Mouse (Mus musculus) stomach, postnatal 0 days (tissue): Measurements from ENCODE around the gene Tbcd. TPM values are rescaled to one million over a fixed set of nuclear protein-coding genes. Genes with fewer than 3 reads are reported as not detected.

Experiments used
- ATAC-seq: fragments of 200-750 bp; cut with Nextera tagmentation; 2 replicates; pipeline ENCODE4 v1.8.0; 2017; ENCODE audit not compliant: low FRiP score, low TSS enrichment
- DNase-seq: peaks from one replicate; pipeline ENCODE4 v3.0.0-alpha.2; 2016; ENCODE audit warnings: low spot score
- H3K27ac ChIP-seq: fragments of 300-500 bp; sonication (generic); replicated peaks from 2 replicates; pipeline ENCODE4 v1.5.1; 2014; ENCODE audit warnings: mild to moderate bottlenecking, control low read depth
- H3K27me3 ChIP-seq: fragments of 300-500 bp; sonication (generic); 2 replicates; pipeline ENCODE4 v1.6.1; 2014; ENCODE audit warnings: low read length; ENCODE audit not compliant: control insufficient read depth, insufficient read depth
- H3K36me3 ChIP-seq: fragments of 300-500 bp; sonication (generic); 2 replicates; pipeline ENCODE4 v1.6.1; 2014; ENCODE audit warnings: low read length, mixed read lengths; ENCODE audit not compliant: control insufficient read depth, insufficient read depth
- H3K4me1 ChIP-seq: fragments of 300-500 bp; sonication (generic); replicated peaks from 2 replicates; pipeline ENCODE4 v1.6.1; 2014; ENCODE audit warnings: antibody characterized with exemption; ENCODE audit not compliant: control insufficient read depth, insufficient read depth
- H3K4me2 ChIP-seq: fragments of 300-500 bp; sonication (generic); replicated peaks from 2 replicates; pipeline ENCODE4 v1.6.1; 2014; ENCODE audit warnings: low read depth, mild to moderate bottlenecking, control low read depth, moderate library complexity
- H3K4me3 ChIP-seq: fragments of 300-500 bp; sonication (generic); 2 replicates; pipeline ENCODE4 v1.5.1; 2014; ENCODE audit warnings: low read depth, low read length, control low read depth
- H3K9ac ChIP-seq: fragments of 300-500 bp; sonication (generic); 2 replicates; pipeline ENCODE4 v1.6.1; 2014; ENCODE audit warnings: mild to moderate bottlenecking, low read length, control low read depth, mixed read lengths
- H3K9me3 ChIP-seq: fragments of 300-500 bp; sonication (generic); 2 replicates; pipeline ENCODE4 v1.6.1; 2016; ENCODE audit warnings: low read length; ENCODE audit not compliant: control insufficient read depth
- CTCF ChIP-seq: IDR thresholded peaks from 2 replicates; pipeline ENCODE4 v1.5.1; 2016; ENCODE audit warnings: antibody characterized with exemption, low read depth, mild to moderate bottlenecking, moderate library complexity
- EP300 ChIP-seq: optimal IDR thresholded peaks from 2 replicates; pipeline ENCODE3; 2016; ENCODE audit warnings: antibody characterized with exemption
- WGBS: fragments of 180-500 bp; shearing (Covaris S2); extraction: QIAGEN DNeasy Blood & Tissue Kit; methylation state at CpG from one replicate; pipeline ENCODE4 v1.1.7; 2014; 5-methylcytosine and 5-hydroxymethylcytosine counted together
- polyA plus RNA-seq: library from polyadenylated mRNA; unstranded; fragments of >200 nt; fragmentation: Nextera tagmentation; extraction: Ambion mirVana; gene quantifications from 2 replicates; pipeline ENCODE4 v1.2.1, GENCODE M21; 2015

Gene Tbcd
- polyA plus RNA-seq: 36.8 and 41.3 TPM in 2 replicates

GRCm38 (mm10) chr11:121451753-121452635 is at the start of gene Tbcd:
Gene Tbcd (plus strand): TSS chr11:121451949.
- TF ChIP-seq CTCF (peak; percentile 37), EP300 (no peak)
- under 1% methylated on average over 57 of the region's 58 CpGs for WGBS
- DNase-seq (peak; percentile 94), ATAC-seq (peak; percentile 95)
- peak within 1 kb of the TSS; percentile 73 for H3K4me2 ChIP-seq
- H3K27ac ChIP-seq: peak within 1 kb of the TSS; percentile 45
- no peaks in the 10 kb centered on the region for H3K36me3 ChIP-seq
- H3K27me3 ChIP-seq: no peaks in the 10 kb centered on the region
- peak within 1 kb of the TSS; percentile 71 for H3K4me3 ChIP-seq
- H3K9me3 ChIP-seq: no peaks in the 10 kb centered on the region
- peak within 1 kb of the TSS; percentile 64 for H3K9ac ChIP-seq
- 0 out of 2 replicates have a peak, but pooled peaks cover 2% of the 10 kb centered on the region for H3K4me1 ChIP-seq

- Histone ChIP-seq H3K9me3 (no peaks in the 10 kb centered on the region), H3K36me3 (no peaks in the 10 kb centered on the region), H3K4me3 (no peak overlapping the region), H3K27ac (no peak overlapping the region), H3K4me1 (no peaks in the 10 kb centered on the region), H3K9ac (no peak overlapping the region), H3K27me3 (no peaks in the 10 kb centered on the region), H3K4me2 (no peak overlapping the region)
- DNase-seq: no peak
- WGBS: 50% methylated on average over 3 of the region's 3 CpGs
- TF ChIP-seq CTCF (no peak), EP300 (no peak)
- no peak for ATAC-seq
These were observed 44.2 kb upstream of the Tbcd start for GRCm38 (mm10) chr11:121407366-121408155.

- no peaks in the 10 kb centered on the region for H3K9me3 ChIP-seq
- no peak for DNase-seq
- no peaks in the 10 kb centered on the region for H3K4me1 ChIP-seq
- ATAC-seq: no peak
- no peaks in the 10 kb centered on the region for H3K27me3 ChIP-seq
- H3K27ac ChIP-seq: no peak overlapping the region
- H3K9ac ChIP-seq: no peak overlapping the region
- no peak overlapping the region for H3K4me3 ChIP-seq
- no peaks in the 10 kb centered on the region for H3K36me3 ChIP-seq
- no peak for TF ChIP-seq EP300
- no peak for TF ChIP-seq CTCF
- no peak overlapping the region for H3K4me2 ChIP-seq
- 73% methylated on average over 5 of the region's 5 CpGs for WGBS
These were observed 37.0 kb upstream of the Tbcd start for GRCm38 (mm10) chr11:121414762-121415161.

GRCm38 (mm10) chr11:121415351-121415750 is 36.4 kb upstream of the Tbcd start:
- TF ChIP-seq CTCF (no peak), EP300 (no peak)
- H3K27ac ChIP-seq: no peak overlapping the region
- H3K4me3 ChIP-seq: no peak overlapping the region
- no peaks in the 10 kb centered on the region for H3K36me3 ChIP-seq
- ATAC-seq (no peak), DNase-seq (no peak)
- no peaks in the 10 kb centered on the region for H3K9me3 ChIP-seq
- 34% methylated on average over 5 of the region's 5 CpGs for WGBS
- no peaks in the 10 kb centered on the region for H3K4me1 ChIP-seq
- no peak overlapping the region for H3K9ac ChIP-seq
- no peaks in the 10 kb centered on the region for H3K27me3 ChIP-seq
- no peak overlapping the region for H3K4me2 ChIP-seq

GRCm38 (mm10) chr11:121417971-121418370 is 33.8 kb upstream of the Tbcd start:
- no peak for TF ChIP-seq CTCF
- no peaks in the 10 kb centered on the region for H3K27me3 ChIP-seq
- H3K9me3 ChIP-seq: no peaks in the 10 kb centered on the region
- H3K4me1 ChIP-seq: no peaks in the 10 kb centered on the region
- DNase-seq: no peak
- H3K4me3 ChIP-seq: no peak overlapping the region
- WGBS: 82% methylated on average over 5 of the region's 5 CpGs
- no peaks in the 10 kb centered on the region for H3K36me3 ChIP-seq
- ATAC-seq: no peak
- H3K27ac ChIP-seq: no peak overlapping the region
- H3K4me2 ChIP-seq: no peak overlapping the region
- no peak overlapping the region for H3K9ac ChIP-seq

GRCm38 (mm10) chr11:121418932-121419331 is 32.8 kb upstream of the Tbcd start:
- no peak for TF ChIP-seq CTCF
- no peak for TF ChIP-seq EP300
- Histone ChIP-seq H3K9ac (no peak overlapping the region), H3K4me1 (no peaks in the 10 kb centered on the region), H3K27me3 (no peaks in the 10 kb centered on the region), H3K27ac (no peak overlapping the region), H3K4me2 (no peak overlapping the region), H3K9me3 (no peaks in the 10 kb centered on the region), H3K36me3 (no peaks in the 10 kb centered on the region), H3K4me3 (no peak overlapping the region)
- no peak for ATAC-seq
- WGBS: 56% methylated on average over 2 of the region's 2 CpGs
- no peak for DNase-seq
